Mouse (Mus musculus): Measurements from ENCODE around the gene Sh2d6. TPM values are rescaled to one million over a fixed set of nuclear protein-coding genes. Genes with fewer than 3 reads are reported as not detected.

Gene Sh2d6
- polyA plus RNA-seq, 1 experiment from 2014 or later, result not detected

DNA sequence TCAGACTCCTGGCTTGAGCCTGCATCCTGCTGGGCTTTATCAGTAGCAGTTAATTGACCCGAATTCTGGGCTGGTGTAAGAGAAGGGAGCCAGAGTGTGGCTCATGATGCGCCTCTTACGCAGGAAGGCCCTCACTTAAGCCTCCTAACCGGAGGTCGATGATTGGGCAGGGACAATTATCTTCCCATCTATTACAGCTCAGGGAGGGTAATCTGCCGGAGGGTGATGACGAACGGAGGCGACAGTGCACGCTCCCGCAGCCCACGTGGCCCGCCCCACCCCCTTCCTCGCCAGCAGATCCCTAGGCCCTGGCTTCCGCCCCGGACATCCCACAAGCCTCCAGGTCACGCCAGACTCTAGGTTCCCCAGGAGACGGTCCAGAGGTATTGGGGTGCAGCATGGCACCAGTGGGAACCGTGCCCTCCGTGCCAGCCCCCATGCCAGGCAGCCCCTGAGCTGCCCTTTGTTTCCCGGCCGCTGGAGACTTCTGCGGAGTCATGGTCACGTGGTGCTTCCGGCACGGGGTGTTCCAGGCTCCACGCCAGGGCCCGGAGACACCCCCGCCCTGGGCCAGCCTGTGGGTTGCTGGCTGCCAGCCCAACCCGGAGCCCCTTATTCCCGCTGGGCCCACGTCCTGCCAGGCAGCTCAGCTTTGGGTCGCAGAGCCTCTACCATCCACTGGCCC is 9.0 kb downstream of the Sh2d6 start:
- 8% methylated on average over 32 of the region's 33 CpGs for WGBS (ENCODE audit: insufficient replicate concordance)
- H3K27ac ChIP-seq (ENCODE audit: low read depth), result peak overlapping the region; percentile 68
- H3K36me3 ChIP-seq (replicated peaks; ENCODE audit: insufficient read depth, low read length), result no peaks in the 10 kb centered on the region
- DNase-seq (peak; percentile 84), ATAC-seq (peak; percentile 94)
- peaks cover 15% of the 10 kb centered on the region for H3K4me1 ChIP-seq (ENCODE audit: insufficient read depth)
- no peaks in the 10 kb centered on the region for H3K9me3 ChIP-seq (ENCODE audit: low read length)
- H3K27me3 ChIP-seq (ENCODE audit: insufficient read depth, low read length), result no peaks in the 10 kb centered on the region
- peak overlapping the region; percentile 67 for H3K9ac ChIP-seq (replicated peaks)
- TF ChIP-seq EP300 (IDR thresholded peaks at IDR 0.05; ENCODE audit: low read depth) (peak; percentile 80; the same call in 1 of the 2 replicates), CTCF (IDR thresholded peaks at IDR 0.05; ENCODE audit: low read depth) (0 out of 2 replicates have a peak, but pooled peaks have one; percentile 1)
- H3K4me2 ChIP-seq (ENCODE audit: low read depth, low read length), result peak overlapping the region; percentile 83
- peak overlapping the region; percentile 46 for H3K4me3 ChIP-seq (ENCODE audit: low read depth, low read length)

GRCm38 (mm10) chr6:72510686-72511421 is 10.7 kb downstream of the Sh2d6 start:
- no peak overlapping the region for H3K4me3 ChIP-seq (ENCODE audit: low read depth, low read length)
- no peaks in the 10 kb centered on the region for H3K27me3 ChIP-seq (ENCODE audit: insufficient read depth, low read length)
- H3K4me1 ChIP-seq (ENCODE audit: insufficient read depth), result peaks cover 15% of the 10 kb centered on the region
- no peak overlapping the region for H3K9ac ChIP-seq (replicated peaks)
- H3K36me3 ChIP-seq (replicated peaks; ENCODE audit: insufficient read depth, low read length), result no peaks in the 10 kb centered on the region
- no peaks in the 10 kb centered on the region for H3K9me3 ChIP-seq (ENCODE audit: low read length)
- H3K27ac ChIP-seq (ENCODE audit: low read depth), result no peak overlapping the region
- H3K4me2 ChIP-seq (ENCODE audit: low read depth, low read length), result no peak overlapping the region
- DNase-seq, result no peak
- ATAC-seq, result no peak
- TF ChIP-seq EP300 (IDR thresholded peaks at IDR 0.05; ENCODE audit: low read depth), result no peak
- TF ChIP-seq CTCF (IDR thresholded peaks at IDR 0.05; ENCODE audit: low read depth), result 0 out of 2 replicates have a peak, but pooled peaks have one; percentile 11
- WGBS (ENCODE audit: insufficient replicate concordance), result 72% methylated on average over 6 of the region's 6 CpGs

- no peak overlapping the region for H3K27ac ChIP-seq (ENCODE audit: low read depth)
- DNase-seq (no peak), ATAC-seq (no peak)
- no peak overlapping the region for H3K9ac ChIP-seq (replicated peaks)
- TF ChIP-seq CTCF (IDR thresholded peaks at IDR 0.05; ENCODE audit: low read depth), result no peak
- no peak for TF ChIP-seq EP300 (IDR thresholded peaks at IDR 0.05; ENCODE audit: low read depth)
- H3K36me3 ChIP-seq (replicated peaks; ENCODE audit: insufficient read depth, low read length), result no peaks in the 10 kb centered on the region
- H3K4me2 ChIP-seq (ENCODE audit: low read depth, low read length), result no peak overlapping the region
- peaks cover 15% of the 10 kb centered on the region for H3K4me1 ChIP-seq (ENCODE audit: insufficient read depth)
- H3K9me3 ChIP-seq (ENCODE audit: low read length), result no peaks in the 10 kb centered on the region
- WGBS (ENCODE audit: insufficient replicate concordance), result 65% methylated on average over 2 of the region's 2 CpGs
- H3K27me3 ChIP-seq (ENCODE audit: insufficient read depth, low read length), result no peaks in the 10 kb centered on the region
- no peak overlapping the region for H3K4me3 ChIP-seq (ENCODE audit: low read depth, low read length)
Measured at GRCm38 (mm10) chr6:72509872-72510435, 11.6 kb downstream of the Sh2d6 start.

GRCm38 (mm10) chr6:72508596-72508995 is 12.9 kb downstream of the Sh2d6 start:
- H3K4me3 ChIP-seq (ENCODE audit: low read depth, low read length), result no peak overlapping the region
- H3K9me3 ChIP-seq (ENCODE audit: low read length), result no peaks in the 10 kb centered on the region
- DNase-seq (no peak), ATAC-seq (no peak)
- H3K36me3 ChIP-seq (replicated peaks; ENCODE audit: insufficient read depth, low read length), result no peaks in the 10 kb centered on the region
- 82% methylated on average over 4 of the region's 4 CpGs for WGBS (ENCODE audit: insufficient replicate concordance)
- no peak overlapping the region for H3K27ac ChIP-seq (ENCODE audit: low read depth)
- H3K4me2 ChIP-seq (ENCODE audit: low read depth, low read length), result no peak overlapping the region
- H3K27me3 ChIP-seq (ENCODE audit: insufficient read depth, low read length), result no peaks in the 10 kb centered on the region
- H3K4me1 ChIP-seq (ENCODE audit: insufficient read depth), result peaks cover 21% of the 10 kb centered on the region
- no peak for TF ChIP-seq CTCF (IDR thresholded peaks at IDR 0.05; ENCODE audit: low read depth)
- no peak overlapping the region for H3K9ac ChIP-seq (replicated peaks)

DNA sequence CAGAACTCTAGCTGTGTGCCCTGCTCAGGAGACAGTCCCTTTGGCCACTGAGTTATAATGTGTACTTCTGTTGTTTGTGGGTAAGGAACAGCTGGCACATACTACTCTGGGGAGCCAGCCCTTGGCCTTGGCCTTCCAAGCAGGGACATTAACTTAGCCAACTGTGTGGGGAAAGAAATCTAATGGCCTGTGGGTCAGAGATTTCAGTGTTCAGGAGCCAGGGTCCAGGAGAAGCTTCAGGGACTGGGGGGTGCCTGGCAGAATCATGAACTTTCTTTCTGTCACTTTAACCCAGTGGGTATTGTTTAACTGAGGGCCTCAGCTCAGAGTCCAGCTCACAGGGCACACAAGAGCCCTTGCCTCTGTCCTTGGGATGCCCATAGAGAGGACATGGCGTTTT is 15.4 kb downstream of the Sh2d6 start:
- Histone ChIP-seq H3K9ac (replicated peaks) (no peak overlapping the region), H3K4me2 (ENCODE audit: low read depth, low read length) (no peak overlapping the region), H3K27ac (ENCODE audit: low read depth) (no peak overlapping the region), H3K36me3 (replicated peaks; ENCODE audit: insufficient read depth, low read length) (no peaks in the 10 kb centered on the region), H3K27me3 (ENCODE audit: insufficient read depth, low read length) (no peaks in the 10 kb centered on the region), H3K4me3 (ENCODE audit: low read depth, low read length) (no peak overlapping the region), H3K9me3 (ENCODE audit: low read length) (no peaks in the 10 kb centered on the region), H3K4me1 (ENCODE audit: insufficient read depth) (peaks cover 6% of the 10 kb centered on the region; the same call in 1 of the 2 replicates)
- TF ChIP-seq CTCF (IDR thresholded peaks at IDR 0.05; ENCODE audit: low read depth), result no peak
- TF ChIP-seq EP300 (IDR thresholded peaks at IDR 0.05; ENCODE audit: low read depth), result no peak
- WGBS (ENCODE audit: insufficient replicate concordance), result 88% methylated on average over 1 of the region's 1 CpGs
- ATAC-seq (no peak), DNase-seq (no peak)

DNA sequence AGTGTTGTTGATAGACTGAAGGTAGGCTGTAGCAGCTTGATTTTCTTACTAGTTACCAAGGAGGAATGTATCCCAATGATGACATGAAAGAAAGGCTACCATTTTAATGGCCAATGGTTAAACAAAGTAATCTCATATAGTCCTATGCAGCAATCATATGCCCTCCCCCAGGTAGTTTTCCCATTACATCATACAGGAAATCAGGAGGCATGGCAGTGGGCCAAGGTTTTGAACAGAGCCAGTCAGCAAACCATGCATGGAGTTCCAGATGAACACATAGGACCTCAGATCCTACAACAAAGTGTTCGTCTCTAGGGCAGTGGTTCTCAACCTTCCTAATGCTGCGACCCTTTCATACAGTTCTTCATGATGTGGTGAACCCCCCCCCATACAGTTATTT is 17.6 kb downstream of the Sh2d6 start:
- TF ChIP-seq CTCF (IDR thresholded peaks at IDR 0.05; ENCODE audit: low read depth) (no peak), EP300 (IDR thresholded peaks at IDR 0.05; ENCODE audit: low read depth) (no peak)
- ATAC-seq (peak; percentile 64), DNase-seq (peak; percentile 69)
- Histone ChIP-seq H3K27me3 (ENCODE audit: insufficient read depth, low read length) (no peaks in the 10 kb centered on the region), H3K4me1 (ENCODE audit: insufficient read depth) (peaks cover 6% of the 10 kb centered on the region; the same call in 1 of the 2 replicates), H3K27ac (ENCODE audit: low read depth) (no peak overlapping the region), H3K4me3 (ENCODE audit: low read depth, low read length) (no peak overlapping the region), H3K4me2 (ENCODE audit: low read depth, low read length) (no peak overlapping the region), H3K9me3 (ENCODE audit: low read length) (no peaks in the 10 kb centered on the region), H3K9ac (replicated peaks) (no peak overlapping the region), H3K36me3 (replicated peaks; ENCODE audit: insufficient read depth, low read length) (no peaks in the 10 kb centered on the region)
- 75% methylated on average over 2 of the region's 2 CpGs for WGBS (ENCODE audit: insufficient replicate concordance)

Data from liver, postnatal 0 days (tissue).